Mouse (Mus musculus) cortical plate, adult 2 months (tissue): ENCODE results near the gene Zfhx3. TPM values are rescaled to one million over a fixed set of nuclear protein-coding genes. Genes with fewer than 3 reads are reported as not detected.

Experiments
- H3K27ac ChIP-seq: fragments of 200-500 bp; 2 replicates; pipeline ENCODE4 v1.5.1; 2012; ENCODE audit warnings: low read length, control low read depth, inconsistent platforms; ENCODE audit not compliant: insufficient read depth
- H3K4me1 ChIP-seq: fragments of 200-500 bp; 2 replicates; pipeline ENCODE4 v1.6.1; 2011; ENCODE audit warnings: low read length; ENCODE audit not compliant: control insufficient read depth, insufficient read depth
- H3K4me3 ChIP-seq: fragments of 200-500 bp; 2 replicates; pipeline ENCODE4 v1.5.1; 2011; ENCODE audit warnings: mild to moderate bottlenecking, low read length, control low read depth; ENCODE audit not compliant: insufficient read depth
- CTCF ChIP-seq: fragments of 200-500 bp; IDR thresholded peaks from 2 replicates; pipeline ENCODE4 v1.5.1; 2011; ENCODE audit warnings: mild to moderate bottlenecking, control low read depth, low read length; ENCODE audit not compliant: insufficient read depth; ENCODE audit errors: extremely low read depth
- POLR2A ChIP-seq: fragments of 200-500 bp; IDR thresholded peaks from 2 replicates; pipeline ENCODE4 v1.6.1; 2011; ENCODE audit warnings: mild to moderate bottlenecking, low read length, control low read depth; ENCODE audit not compliant: insufficient read depth; ENCODE audit errors: extremely low read depth
- polyA plus RNA-seq: library from polyadenylated mRNA; depleted of rRNA; stranded (reverse); fragments of >200 nt; gene quantifications from 2 replicates; pipeline ENCODE4 v1.2.3, GENCODE M21; 2012

Zfhx3 gene
- polyA plus RNA-seq, 1 experiment = 1.3 TPM

DNA sequence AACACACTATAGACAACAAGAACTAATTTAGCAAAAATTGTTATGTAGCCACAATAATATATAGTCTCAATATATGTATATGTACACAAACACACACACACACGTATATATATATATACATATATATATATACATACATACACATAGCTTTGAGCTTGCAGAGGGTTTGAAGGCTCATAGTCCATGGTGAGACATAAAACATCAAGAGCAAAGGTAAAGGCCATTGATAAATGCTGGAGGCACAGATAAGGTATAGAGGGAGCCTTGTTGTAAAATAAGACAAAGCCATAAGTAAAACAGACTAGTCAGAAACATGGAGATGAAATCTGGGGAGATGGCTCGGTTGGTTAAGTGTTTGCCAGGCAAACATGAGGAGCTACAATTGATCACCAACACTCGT is 91.6 kb downstream of the Zfhx3 start:
- no peak overlapping the region for H3K4me3 ChIP-seq
- no peak overlapping the region for H3K27ac ChIP-seq
- no peaks in the 10 kb centered on the region for H3K4me1 ChIP-seq
- TF ChIP-seq POLR2A (no peak), CTCF (no peak)

DNA sequence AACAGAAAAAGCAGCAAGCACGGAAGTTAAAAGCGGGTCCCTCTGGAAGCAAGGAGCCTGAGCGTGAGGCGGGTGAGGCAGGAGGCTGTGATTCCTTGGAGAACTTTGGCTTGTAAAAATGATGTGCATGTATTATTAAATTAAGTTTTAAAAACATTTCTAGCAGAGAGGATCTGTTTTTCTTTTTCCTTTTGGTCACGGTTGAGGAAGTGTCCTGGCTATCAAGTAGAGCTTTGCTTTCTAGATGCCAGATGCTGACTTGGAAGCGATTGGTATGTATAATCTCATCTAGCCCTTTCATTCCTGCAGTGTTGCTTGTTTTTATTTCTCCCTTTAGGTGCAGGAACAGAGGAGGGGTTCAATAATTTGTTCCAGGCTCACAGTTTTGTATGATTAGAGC is 92.3 kb downstream of the Zfhx3 start:
- H3K4me1 ChIP-seq = no peaks in the 10 kb centered on the region
- no peak for TF ChIP-seq CTCF
- TF ChIP-seq POLR2A = no peak
- H3K27ac ChIP-seq = no peak overlapping the region
- H3K4me3 ChIP-seq = no peak overlapping the region

DNA sequence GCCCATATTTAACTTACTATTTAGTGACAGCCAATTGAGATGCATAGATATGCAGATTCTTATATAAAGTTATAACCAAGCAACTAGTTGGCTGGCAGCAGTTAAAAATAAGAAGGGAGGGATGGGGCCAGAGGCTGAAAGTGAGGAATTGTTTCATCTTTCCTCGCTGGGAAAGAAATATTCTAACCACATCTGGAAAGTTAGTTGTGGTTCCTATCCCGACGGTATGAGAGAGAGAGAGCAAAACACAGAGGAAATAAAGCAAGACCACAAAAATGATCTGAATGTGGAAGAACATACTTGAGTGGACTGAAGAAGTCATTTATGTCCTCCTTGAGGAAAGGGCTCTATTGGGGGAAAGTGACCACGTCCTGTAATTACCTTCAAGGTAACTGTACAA is 101.2 kb downstream of the Zfhx3 start:
- TF ChIP-seq POLR2A = no peak
- no peak for TF ChIP-seq CTCF

DNA sequence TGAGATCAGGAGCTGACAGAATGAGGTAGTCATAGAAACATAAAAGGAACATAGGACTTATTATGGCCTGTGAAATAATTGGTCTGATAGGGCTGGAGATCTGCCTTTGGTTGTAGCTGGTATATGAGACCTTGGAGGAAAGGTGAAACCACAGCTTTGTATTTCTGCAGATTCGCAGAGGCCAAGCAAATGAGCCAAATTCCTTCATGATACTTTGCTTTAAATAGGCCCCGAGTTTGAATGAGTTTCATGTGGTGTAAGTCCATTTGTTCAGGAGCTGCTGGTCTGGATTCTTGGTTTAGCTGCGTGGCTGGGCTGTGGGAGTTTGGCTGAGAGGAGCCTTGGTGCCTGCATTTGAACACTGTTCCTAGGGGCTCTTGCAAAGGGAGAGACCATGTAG is 101.7 kb downstream of the Zfhx3 start:
- TF ChIP-seq POLR2A = no peak
- TF ChIP-seq CTCF = no peak
- Histone ChIP-seq H3K27ac (no peak overlapping the region), H3K4me1 (no peaks in the 10 kb centered on the region), H3K4me3 (no peak overlapping the region)

More for the DNA sequence above, 101.2 kb downstream of the Zfhx3 start:
- H3K4me1 ChIP-seq = no peaks in the 10 kb centered on the region
- no peak overlapping the region for H3K27ac ChIP-seq
- no peak overlapping the region for H3K4me3 ChIP-seq

DNA sequence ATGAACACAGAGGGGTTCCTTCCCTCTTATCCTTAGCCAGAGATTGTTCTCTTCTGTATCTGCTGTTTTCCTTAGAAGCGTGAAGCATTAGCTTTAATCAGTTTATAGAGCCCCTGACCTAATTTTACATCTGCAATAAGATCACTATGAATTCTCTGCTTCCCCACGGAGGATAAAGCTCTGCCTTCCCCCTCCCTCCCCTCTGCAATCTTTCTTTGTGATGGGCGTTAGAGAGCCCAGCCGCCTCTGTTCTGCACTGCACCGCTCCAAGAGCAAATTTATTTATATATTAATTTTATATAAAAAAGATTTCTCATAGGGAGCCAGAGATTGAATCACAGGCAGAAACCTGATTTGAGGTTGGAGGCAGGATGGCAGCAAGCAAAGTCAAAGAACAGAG is 113.8 kb downstream of the Zfhx3 start:
- H3K4me3 ChIP-seq = no peak overlapping the region

DNA sequence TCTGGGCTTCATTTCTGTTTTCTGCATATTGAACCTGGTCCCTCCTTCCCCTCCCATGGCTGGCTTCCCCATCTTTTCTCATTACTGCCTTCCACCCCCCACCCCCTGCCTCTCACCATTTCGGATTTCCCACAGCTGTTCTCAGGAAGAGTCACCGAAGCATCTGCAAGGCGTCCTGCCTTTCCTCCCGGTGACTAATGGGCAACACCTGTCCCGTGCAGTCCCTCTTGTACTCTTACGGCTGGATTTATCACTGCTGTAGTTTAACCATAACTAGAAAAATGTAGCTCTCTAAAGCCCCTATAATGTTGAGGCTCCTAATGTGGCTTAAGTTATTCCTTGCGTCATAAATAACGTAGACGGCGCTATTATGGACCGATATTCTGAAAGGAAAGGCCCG is 119.5 kb downstream of the Zfhx3 start:
- no peak overlapping the region for H3K4me3 ChIP-seq
- H3K4me1 ChIP-seq = no peaks in the 10 kb centered on the region
- TF ChIP-seq POLR2A = no peak
- no peak for TF ChIP-seq CTCF
- no peak overlapping the region for H3K27ac ChIP-seq

More for the DNA sequence above, 113.8 kb downstream of the Zfhx3 start:
- TF ChIP-seq CTCF = no peak
- no peak for TF ChIP-seq POLR2A
- Histone ChIP-seq H3K4me1 (no peaks in the 10 kb centered on the region), H3K27ac (no peak overlapping the region)

DNA sequence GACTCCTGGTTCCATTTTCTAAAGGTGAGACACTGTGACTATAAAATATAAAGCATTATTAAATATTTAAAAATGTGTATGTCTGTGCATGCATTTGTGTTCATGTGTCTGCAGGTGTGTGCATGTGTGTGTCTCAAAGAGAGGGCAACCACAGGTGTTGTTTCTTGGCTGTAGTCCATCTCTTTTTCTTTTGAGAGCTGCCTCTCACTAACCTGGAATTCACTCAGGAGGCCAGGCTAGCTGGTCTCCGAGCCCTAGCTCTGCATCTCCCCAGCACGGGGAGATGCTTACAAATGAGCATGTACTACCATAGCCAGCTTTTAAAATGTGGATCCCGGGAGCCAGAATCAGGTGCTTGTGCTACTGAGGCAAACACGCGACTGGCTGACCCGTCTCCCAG is 124.7 kb downstream of the Zfhx3 start:
- TF ChIP-seq POLR2A (no peak), CTCF (no peak)
- Histone ChIP-seq H3K4me3 (no peak overlapping the region), H3K4me1 (no peaks in the 10 kb centered on the region), H3K27ac (no peak overlapping the region)

DNA sequence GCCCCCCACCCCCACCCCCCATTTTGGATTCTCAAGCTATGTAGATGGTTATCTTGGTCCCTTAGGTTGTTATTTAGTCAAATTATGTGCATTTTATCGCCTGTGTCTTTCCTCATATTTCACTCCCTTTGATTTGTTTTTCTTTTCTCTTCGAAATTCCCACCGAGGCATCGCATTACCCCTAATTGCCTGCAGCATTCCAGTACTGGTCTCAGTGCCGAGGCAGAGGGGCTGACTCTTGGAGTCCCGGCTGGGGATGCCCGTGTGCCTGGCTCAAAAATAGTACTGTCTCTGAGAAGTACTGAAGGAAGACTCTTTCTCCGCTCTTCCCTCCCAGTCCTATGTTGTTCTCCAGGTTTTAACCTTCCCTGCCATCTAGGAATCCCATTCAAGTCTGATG is 125.8 kb downstream of the Zfhx3 start:
- TF ChIP-seq POLR2A (no peak), CTCF (no peak)
- Histone ChIP-seq H3K27ac (no peak overlapping the region), H3K4me3 (no peak overlapping the region), H3K4me1 (no peaks in the 10 kb centered on the region)

DNA sequence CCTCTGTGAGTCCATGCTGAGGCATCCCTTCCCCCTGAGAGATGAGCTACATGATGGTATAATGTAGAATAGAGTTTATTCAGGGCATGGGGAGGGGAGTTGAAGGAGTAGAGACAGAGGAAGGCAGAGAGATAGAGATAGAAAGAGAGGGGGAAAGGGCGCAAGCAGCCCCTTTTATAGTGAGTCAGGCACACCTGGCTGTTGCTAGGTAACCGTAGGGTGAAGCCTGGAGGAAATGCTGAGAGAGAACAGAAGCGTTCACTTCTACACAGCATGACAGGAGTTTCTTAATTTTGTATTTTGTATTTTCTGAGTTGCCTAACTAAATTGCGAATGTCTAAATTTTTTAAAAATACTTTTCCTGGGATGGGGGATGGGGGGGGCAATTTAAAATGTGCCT is 128.0 kb downstream of the Zfhx3 start:
- TF ChIP-seq CTCF (no peak), POLR2A (no peak)

DNA sequence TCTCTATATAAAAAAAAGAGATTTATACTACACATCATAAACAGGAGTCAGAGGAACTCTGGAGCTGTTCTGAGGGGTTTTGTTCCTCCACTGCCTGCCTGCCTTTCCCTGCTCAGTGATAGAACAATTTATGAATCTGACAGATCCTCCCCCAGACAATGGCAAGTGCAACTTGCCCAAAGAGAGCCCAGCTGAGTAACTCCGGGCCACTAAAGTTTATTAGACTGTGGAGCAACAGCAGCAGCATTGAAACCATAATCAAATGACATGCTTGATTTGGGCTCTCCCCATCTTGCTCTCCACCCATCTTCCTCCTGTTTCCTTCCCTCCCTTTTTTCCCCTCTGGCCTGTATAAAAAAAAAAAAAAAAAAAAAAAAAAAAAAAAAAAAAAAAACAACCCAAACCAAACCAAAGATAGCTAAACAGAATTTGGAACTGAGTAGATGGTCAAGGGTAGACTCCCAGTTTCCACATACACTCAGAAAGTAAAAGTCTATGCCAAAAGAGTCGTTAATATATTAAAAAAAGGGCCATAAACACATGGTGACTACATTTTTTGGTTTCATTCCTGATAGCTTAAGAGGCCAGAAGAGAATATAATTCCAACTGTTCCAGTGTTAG is 129.8 kb downstream of the Zfhx3 start:
- Histone ChIP-seq H3K4me1 (no peaks in the 10 kb centered on the region), H3K4me3 (no peak overlapping the region), H3K27ac (no peak overlapping the region)
- no peak for TF ChIP-seq POLR2A
- no peak for TF ChIP-seq CTCF

More for the DNA sequence above, 128.0 kb downstream of the Zfhx3 start:
- Histone ChIP-seq H3K4me1 (no peaks in the 10 kb centered on the region), H3K27ac (no peak overlapping the region), H3K4me3 (no peak overlapping the region)
